Mouse (Mus musculus): ENCODE data around the gene Eddm3b. TPM values are rescaled to one million over a fixed set of nuclear protein-coding genes. Genes with fewer than 3 reads are reported as not detected.
A peak's percentile ranks its signal among the peaks of the same experiment; 100 is the strongest.

The Eddm3b gene
- polyA plus RNA-seq (2015; fragmentation: Nextera tagmentation; extraction: Ambion mirVana), result 0.17 and 0.18 TPM in 2 replicates

GRCm38 (mm10) chr14:51113916-51114560, at the start of gene Eddm3b:
Eddm3b (plus strand) TSS chr14:51114426.
- Histone ChIP-seq H3K9ac (ENCODE audit: low read depth, low read length) (no peak within 1 kb of the TSS), H3K27ac (ENCODE audit: low read depth, low read length) (no peak within 1 kb of the TSS)

GRCm38 (mm10) chr14:51068956-51069355, 45.3 kb upstream of the Eddm3b start:
- Histone ChIP-seq H3K27me3 (replicated peaks; ENCODE audit: control insufficient read depth, insufficient read depth, low read length) (no peaks in the 10 kb centered on the region), H3K4me3 (ENCODE audit: low read depth, low read length) (no peak overlapping the region), H3K36me3 (ENCODE audit: control insufficient read depth, insufficient read depth) (no peaks in the 10 kb centered on the region), H3K27ac (ENCODE audit: low read depth, low read length) (no peak overlapping the region), H3K9me3 (ENCODE audit: control insufficient read depth) (no peaks in the 10 kb centered on the region), H3K4me1 (replicated peaks; ENCODE audit: control insufficient read depth, insufficient read depth, low read length) (no peaks in the 10 kb centered on the region), H3K9ac (ENCODE audit: low read depth, low read length) (no peak overlapping the region), H3K4me2 (replicated peaks; ENCODE audit: low read depth) (no peak overlapping the region)
- 43% methylated on average over 5 of the region's 5 CpGs for WGBS
- no peak for ATAC-seq
- no peak for TF ChIP-seq CTCF (IDR thresholded peaks at IDR 0.05; ENCODE audit: low read depth)

More at GRCm38 (mm10) chr14:51113916-51114560, at the start of gene Eddm3b:
- Histone ChIP-seq H3K9me3 (ENCODE audit: control insufficient read depth) (no peaks in the 10 kb centered on the region), H3K36me3 (ENCODE audit: control insufficient read depth, insufficient read depth) (no peaks in the 10 kb centered on the region), H3K4me1 (replicated peaks; ENCODE audit: control insufficient read depth, insufficient read depth, low read length) (no peaks in the 10 kb centered on the region), H3K4me3 (ENCODE audit: low read depth, low read length) (no peak within 1 kb of the TSS), H3K4me2 (replicated peaks; ENCODE audit: low read depth) (no peak within 1 kb of the TSS), H3K27me3 (replicated peaks; ENCODE audit: control insufficient read depth, insufficient read depth, low read length) (no peaks in the 10 kb centered on the region)
- WGBS, result 51% methylated on average over 12 of the region's 12 CpGs
- TF ChIP-seq CTCF (IDR thresholded peaks at IDR 0.05; ENCODE audit: low read depth), result no peak
- ATAC-seq, result no peak

- WGBS, result 96% methylated on average over 2 of the region's 2 CpGs
- Histone ChIP-seq H3K36me3 (ENCODE audit: control insufficient read depth, insufficient read depth) (no peaks in the 10 kb centered on the region), H3K9me3 (ENCODE audit: control insufficient read depth) (no peaks in the 10 kb centered on the region), H3K4me1 (replicated peaks; ENCODE audit: control insufficient read depth, insufficient read depth, low read length) (no peaks in the 10 kb centered on the region), H3K4me2 (replicated peaks; ENCODE audit: low read depth) (no peak overlapping the region), H3K27ac (ENCODE audit: low read depth, low read length) (no peak overlapping the region), H3K9ac (ENCODE audit: low read depth, low read length) (no peak overlapping the region), H3K27me3 (replicated peaks; ENCODE audit: control insufficient read depth, insufficient read depth, low read length) (no peaks in the 10 kb centered on the region), H3K4me3 (ENCODE audit: low read depth, low read length) (no peak overlapping the region)
- ATAC-seq, result no peak
- peak; percentile 59 for TF ChIP-seq CTCF (IDR thresholded peaks at IDR 0.05; ENCODE audit: low read depth)
Measured at GRCm38 (mm10) chr14:51069617-51070016, 44.6 kb upstream of the Eddm3b start.

GRCm38 (mm10) chr14:51074335-51074734, 39.9 kb upstream of the Eddm3b start, which contains the start of gene Olfr750:
Olfr750 (minus strand) TSS chr14:51074435.
- H3K36me3 ChIP-seq (ENCODE audit: control insufficient read depth, insufficient read depth), result no peaks in the 10 kb centered on the region
- no peak within 1 kb of the TSS for H3K27ac ChIP-seq (ENCODE audit: low read depth, low read length)
- no peak within 1 kb of the TSS for H3K4me2 ChIP-seq (replicated peaks; ENCODE audit: low read depth)
- no peak within 1 kb of the TSS for H3K4me3 ChIP-seq (ENCODE audit: low read depth, low read length)
- no peaks in the 10 kb centered on the region for H3K9me3 ChIP-seq (ENCODE audit: control insufficient read depth)
- no peaks in the 10 kb centered on the region for H3K4me1 ChIP-seq (replicated peaks; ENCODE audit: control insufficient read depth, insufficient read depth, low read length)
- H3K27me3 ChIP-seq (replicated peaks; ENCODE audit: control insufficient read depth, insufficient read depth, low read length), result no peaks in the 10 kb centered on the region
- H3K9ac ChIP-seq (ENCODE audit: low read depth, low read length), result no peak within 1 kb of the TSS
- 90% methylated on average over 3 of the region's 3 CpGs for WGBS
- no peak for ATAC-seq
- TF ChIP-seq CTCF (IDR thresholded peaks at IDR 0.05; ENCODE audit: low read depth), result no peak

- Histone ChIP-seq H3K27me3 (replicated peaks; ENCODE audit: control insufficient read depth, insufficient read depth, low read length) (no peaks in the 10 kb centered on the region), H3K4me3 (ENCODE audit: low read depth, low read length) (no peak overlapping the region), H3K27ac (ENCODE audit: low read depth, low read length) (no peak overlapping the region), H3K9ac (ENCODE audit: low read depth, low read length) (no peak overlapping the region), H3K4me2 (replicated peaks; ENCODE audit: low read depth) (no peak overlapping the region), H3K4me1 (replicated peaks; ENCODE audit: control insufficient read depth, insufficient read depth, low read length) (peaks cover 2% of the 10 kb centered on the region; the same call in 1 of the 2 replicates), H3K36me3 (ENCODE audit: control insufficient read depth, insufficient read depth) (no peaks in the 10 kb centered on the region), H3K9me3 (ENCODE audit: control insufficient read depth) (no peaks in the 10 kb centered on the region)
- no peak for TF ChIP-seq CTCF (IDR thresholded peaks at IDR 0.05; ENCODE audit: low read depth)
- ATAC-seq, result no peak
- WGBS, result 88% methylated on average over 1 of the region's 1 CpGs
Measured at GRCm38 (mm10) chr14:51079180-51079579, 35.0 kb upstream of the Eddm3b start.

- ATAC-seq, result peak; percentile 96
- Histone ChIP-seq H3K4me2 (replicated peaks; ENCODE audit: low read depth) (peak overlapping the region; percentile 51), H3K9me3 (ENCODE audit: control insufficient read depth) (no peaks in the 10 kb centered on the region), H3K36me3 (ENCODE audit: control insufficient read depth, insufficient read depth) (no peaks in the 10 kb centered on the region), H3K27ac (ENCODE audit: low read depth, low read length) (0 out of 2 replicates have a peak overlapping the region, but pooled peaks have one; percentile 60), H3K27me3 (replicated peaks; ENCODE audit: control insufficient read depth, insufficient read depth, low read length) (no peaks in the 10 kb centered on the region), H3K4me1 (replicated peaks; ENCODE audit: control insufficient read depth, insufficient read depth, low read length) (peaks cover 2% of the 10 kb centered on the region; the same call in 1 of the 2 replicates), H3K9ac (ENCODE audit: low read depth, low read length) (no peak overlapping the region), H3K4me3 (ENCODE audit: low read depth, low read length) (no peak overlapping the region)
- TF ChIP-seq CTCF (IDR thresholded peaks at IDR 0.05; ENCODE audit: low read depth), result no peak
- 41% methylated on average over 2 of the region's 2 CpGs for WGBS
Measured at GRCm38 (mm10) chr14:51081035-51081434, 33.2 kb upstream of the Eddm3b start.

Measured in intestine, postnatal 0 days (tissue).